Mouse (Mus musculus): Measurements from ENCODE around the gene Clybl.

The Clybl gene

GRCm38 (mm10) chr14:122196851-122197250, 15.3 kb downstream of the Clybl start:
- DNase-seq (ENCODE audit: low spot score) = no peak

GRCm38 (mm10) chr14:122200247-122200885, 18.9 kb downstream of the Clybl start:
- DNase-seq (ENCODE audit: low spot score) = no peak

GRCm38 (mm10) chr14:122209177-122209576, 27.7 kb downstream of the Clybl start:
- DNase-seq (ENCODE audit: low spot score) = no peak

GRCm38 (mm10) chr14:122213590-122213989, 32.1 kb downstream of the Clybl start:
- DNase-seq (ENCODE audit: low spot score) = no peak

GRCm38 (mm10) chr14:122214126-122214525, 32.6 kb downstream of the Clybl start:
- DNase-seq (ENCODE audit: low spot score) = no peak

- no peak for DNase-seq (ENCODE audit: low spot score)
Observed at GRCm38 (mm10) chr14:122217221-122217620, 35.7 kb downstream of the Clybl start.

- no peak for DNase-seq (ENCODE audit: low spot score)
Observed at GRCm38 (mm10) chr14:122222934-122223374, 41.5 kb downstream of the Clybl start.

GRCm38 (mm10) chr14:122223461-122224102, 42.1 kb downstream of the Clybl start:
- peak; percentile 88 for DNase-seq (ENCODE audit: low spot score)

GRCm38 (mm10) chr14:122224103-122224494, 42.6 kb downstream of the Clybl start:
- DNase-seq (ENCODE audit: low spot score) = no peak

GRCm38 (mm10) chr14:122224501-122224928, 43.0 kb downstream of the Clybl start:
- no peak for DNase-seq (ENCODE audit: low spot score)

- no peak for DNase-seq (ENCODE audit: low spot score)
Observed at GRCm38 (mm10) chr14:122225479-122226132, 44.1 kb downstream of the Clybl start.

- no peak for DNase-seq (ENCODE audit: low spot score)
Observed at GRCm38 (mm10) chr14:122226133-122226515, 44.6 kb downstream of the Clybl start.

GRCm38 (mm10) chr14:122226666-122227453, 45.4 kb downstream of the Clybl start:
- DNase-seq (ENCODE audit: low spot score) = no peak

- DNase-seq (ENCODE audit: low spot score) = no peak
Observed at GRCm38 (mm10) chr14:122227454-122227951, 46.0 kb downstream of the Clybl start.

- no peak for DNase-seq (ENCODE audit: low spot score)
Observed at GRCm38 (mm10) chr14:122228816-122229551, 47.5 kb downstream of the Clybl start.

GRCm38 (mm10) chr14:122229988-122230387, 48.5 kb downstream of the Clybl start:
- no peak for DNase-seq (ENCODE audit: low spot score)

GRCm38 (mm10) chr14:122230621-122231025, 49.1 kb downstream of the Clybl start:
- DNase-seq (ENCODE audit: low spot score) = no peak

- no peak for DNase-seq (ENCODE audit: low spot score)
Observed at GRCm38 (mm10) chr14:122231073-122231472, 49.6 kb downstream of the Clybl start.

- DNase-seq (ENCODE audit: low spot score) = no peak
Observed at GRCm38 (mm10) chr14:122233212-122233714, 51.8 kb downstream of the Clybl start.

GRCm38 (mm10) chr14:122243874-122244273, 62.4 kb downstream of the Clybl start:
- DNase-seq (ENCODE audit: low spot score) = no peak
